Mouse (Mus musculus) limb, embryonic 14.5 days (tissue): ENCODE data around the gene Olfr491. TPM values are rescaled to one million over a fixed set of nuclear protein-coding genes. Genes with fewer than 3 reads are reported as not detected.

ENCODE experiments used
- ATAC-seq: fragments of 200-750 bp; cut with Nextera tagmentation; 2 replicates; pipeline ENCODE4 v1.8.0; 2017; ENCODE audit warnings: low read depth, moderate number of reproducible peaks, moderate TSS enrichment; ENCODE audit not compliant: low FRiP score
- DNase-seq: peaks from one replicate; pipeline ENCODE4 v3.0.0-alpha.2; 2015; ENCODE audit warnings: low spot score
- H3K27ac ChIP-seq: fragments of 300-500 bp; sonication (generic); replicated peaks from 2 replicates; pipeline ENCODE4 v1.5.1; 2014; ENCODE audit warnings: low read depth, mild to moderate bottlenecking, low read length, moderate library complexity, mixed read lengths
- H3K27me3 ChIP-seq: fragments of 300-500 bp; sonication (generic); 2 replicates; pipeline ENCODE4 v1.6.1; 2014; ENCODE audit warnings: low read length, mixed read lengths; ENCODE audit not compliant: control insufficient read depth, insufficient read depth
- H3K36me3 ChIP-seq: fragments of 300-500 bp; sonication (generic); 2 replicates; pipeline ENCODE4 v1.6.1; 2014; ENCODE audit warnings: mild to moderate bottlenecking, low read length, moderate library complexity, mixed read lengths; ENCODE audit not compliant: control insufficient read depth, insufficient read depth
- H3K4me1 ChIP-seq: fragments of 300-500 bp; sonication (generic); 2 replicates; pipeline ENCODE4 v1.6.1; 2014; ENCODE audit warnings: antibody characterized with exemption, low read length, mixed read lengths; ENCODE audit not compliant: control insufficient read depth, insufficient read depth
- H3K4me2 ChIP-seq: fragments of 300-500 bp; sonication (generic); replicated peaks from 2 replicates; pipeline ENCODE4 v1.6.1; 2014; ENCODE audit warnings: low read depth, mild to moderate bottlenecking, low read length, moderate library complexity; ENCODE audit not compliant: severe bottlenecking
- H3K4me3 ChIP-seq: fragments of 300-500 bp; sonication (generic); replicated peaks from 2 replicates; pipeline ENCODE4 v1.5.1; 2014; ENCODE audit warnings: low read length
- H3K9ac ChIP-seq: fragments of 300-500 bp; sonication (generic); 2 replicates; pipeline ENCODE4 v1.6.1; 2014; ENCODE audit warnings: mild to moderate bottlenecking, low read depth, low read length, moderate library complexity; ENCODE audit not compliant: severe bottlenecking
- H3K9me3 ChIP-seq: fragments of 300-500 bp; sonication (generic); 2 replicates; pipeline ENCODE4 v1.6.1; 2016; ENCODE audit warnings: low read length; ENCODE audit not compliant: control insufficient read depth
- POLR2A ChIP-seq: fragments of 200-500 bp; IDR thresholded peaks from 2 replicates; pipeline ENCODE4 v1.8.0; 2012; ENCODE audit warnings: inconsistent platforms, mild to moderate bottlenecking, moderate library complexity, borderline replicate concordance; ENCODE audit not compliant: insufficient read depth, insufficient read length; ENCODE audit errors: extremely low read depth
- WGBS: fragments of 180-500 bp; shearing (Covaris S2); extraction: QIAGEN DNeasy Blood & Tissue Kit; methylation state at CpG from one replicate; pipeline ENCODE4 v1.1.7; 2014; 5-methylcytosine and 5-hydroxymethylcytosine counted together
- polyA plus RNA-seq, 2 experiments: library from polyadenylated mRNA; depleted of rRNA in 1 of 2; stranded (reverse) in 1 of 2; unstranded in 1 of 2; fragments of >200 nt; fragmentation: Nextera tagmentation in 1 of 2; extraction: Ambion mirVana in 1 of 2; gene quantifications; 2 replicates each; pipeline versions ENCODE4 v1.2.1 to v1.2.3; 2012 to 2014

Gene Olfr491
- polyA plus RNA-seq (2012; rRNA removed) (not detected in 2 replicates), polyA plus RNA-seq (2014; fragmentation: Nextera tagmentation; extraction: Ambion mirVana) (not detected in 2 replicates)

GRCm38 (mm10) chr7:108313151-108313550 is at the start of gene Olfr491:
Gene Olfr491, plus strand, starts transcription at chr7:108313451.
- TF ChIP-seq POLR2A: no peak
- no peaks in the 10 kb centered on the region for H3K9me3 ChIP-seq
- H3K4me1 ChIP-seq: no peaks in the 10 kb centered on the region
- ATAC-seq: no peak
- DNase-seq: no peak
- no peak within 1 kb of the TSS for H3K4me3 ChIP-seq
- no peak within 1 kb of the TSS for H3K4me2 ChIP-seq
- no peak within 1 kb of the TSS for H3K9ac ChIP-seq
- no peaks in the 10 kb centered on the region for H3K27me3 ChIP-seq
- no peaks in the 10 kb centered on the region for H3K36me3 ChIP-seq
- WGBS: 75% methylated on average over 1 of the region's 1 CpGs
- no peak within 1 kb of the TSS for H3K27ac ChIP-seq

GRCm38 (mm10) chr7:108288834-108289233 is 24.4 kb upstream of the Olfr491 start, which contains the start of gene Olfr490:
Gene Olfr490, minus strand, starts transcription at chr7:108288934.
- no peaks in the 10 kb centered on the region for H3K9me3 ChIP-seq
- DNase-seq (no peak), ATAC-seq (no peak)
- no peaks in the 10 kb centered on the region for H3K27me3 ChIP-seq
- no peak within 1 kb of the TSS for H3K9ac ChIP-seq
- H3K4me1 ChIP-seq: no peaks in the 10 kb centered on the region
- no peak within 1 kb of the TSS for H3K27ac ChIP-seq
- no peaks in the 10 kb centered on the region for H3K36me3 ChIP-seq
- H3K4me2 ChIP-seq: no peak within 1 kb of the TSS
- no peak for TF ChIP-seq POLR2A
- no peak within 1 kb of the TSS for H3K4me3 ChIP-seq

DNA sequence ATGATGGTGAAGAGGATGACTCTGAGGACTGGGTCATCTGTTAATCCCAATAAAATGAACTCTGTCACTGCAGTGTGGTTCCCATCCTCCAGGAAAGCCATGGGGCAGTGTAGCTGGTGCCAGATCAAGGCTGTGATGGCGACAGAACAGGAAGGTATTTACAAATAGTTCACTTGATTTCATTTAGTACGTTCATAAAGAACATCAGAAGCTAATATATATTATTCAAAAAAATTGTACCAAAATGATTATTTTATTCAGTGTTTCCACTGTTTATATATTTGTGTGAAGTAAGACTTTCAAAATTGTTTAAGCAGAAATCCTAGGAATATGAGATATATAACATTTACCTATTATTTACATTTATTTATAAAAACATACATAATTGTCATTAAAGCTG is 10.3 kb downstream of the Olfr491 start, which contains the start of gene Olfr492:
Olfr492 (minus strand) TSS at position 101 of the 400 bp plus-strand sequence.
- no peaks in the 10 kb centered on the region for H3K36me3 ChIP-seq
- DNase-seq (no peak), ATAC-seq (no peak)
- H3K27me3 ChIP-seq: no peaks in the 10 kb centered on the region
- H3K9ac ChIP-seq: no peak within 1 kb of the TSS
- H3K27ac ChIP-seq: no peak within 1 kb of the TSS
- 78% methylated on average over 2 of the region's 2 CpGs for WGBS
- no peaks in the 10 kb centered on the region for H3K4me1 ChIP-seq
- H3K4me2 ChIP-seq: no peak within 1 kb of the TSS
- no peak for TF ChIP-seq POLR2A
- no peaks in the 10 kb centered on the region for H3K9me3 ChIP-seq
- H3K4me3 ChIP-seq: no peak within 1 kb of the TSS

DNA sequence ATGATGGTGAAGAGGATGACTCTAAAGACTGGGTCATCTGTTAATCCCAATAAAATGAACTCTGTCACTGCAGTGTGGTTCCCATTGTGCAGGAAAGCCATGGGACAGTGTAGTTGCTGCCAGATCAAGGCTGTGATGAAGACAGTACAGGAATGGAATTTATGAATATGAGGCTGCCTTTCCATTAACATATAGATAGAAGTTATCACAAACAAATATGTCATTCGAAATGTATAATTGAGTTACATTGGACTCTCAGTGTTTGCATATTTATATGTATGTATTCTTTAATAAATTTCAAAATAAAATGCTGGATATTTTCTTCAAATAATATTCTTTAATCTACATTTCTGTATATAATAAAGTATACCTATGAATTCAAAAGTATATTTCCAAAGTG is 33.6 kb downstream of the Olfr491 start, which contains the start of gene Olfr493:
Olfr493 (minus strand) TSS at position 101 of the 400 bp plus-strand sequence.
- Histone ChIP-seq H3K27ac (no peak within 1 kb of the TSS), H3K9me3 (no peaks in the 10 kb centered on the region), H3K9ac (no peak within 1 kb of the TSS), H3K27me3 (no peaks in the 10 kb centered on the region), H3K4me2 (no peak within 1 kb of the TSS), H3K4me3 (no peak within 1 kb of the TSS), H3K36me3 (no peaks in the 10 kb centered on the region), H3K4me1 (no peaks in the 10 kb centered on the region)
- ATAC-seq: no peak
- no peak for DNase-seq
- 81% methylated on average over 1 of the region's 1 CpGs for WGBS
- no peak for TF ChIP-seq POLR2A

- H3K4me2 ChIP-seq: no peak within 1 kb of the TSS
- no peaks in the 10 kb centered on the region for H3K4me1 ChIP-seq
- no peak within 1 kb of the TSS for H3K4me3 ChIP-seq
- DNase-seq (no peak), ATAC-seq (no peak)
- no peaks in the 10 kb centered on the region for H3K36me3 ChIP-seq
- no peaks in the 10 kb centered on the region for H3K27me3 ChIP-seq
- WGBS: 87% methylated on average over 3 of the region's 3 CpGs
- H3K27ac ChIP-seq: no peak within 1 kb of the TSS
- no peak for TF ChIP-seq POLR2A
- no peak within 1 kb of the TSS for H3K9ac ChIP-seq
- H3K9me3 ChIP-seq: no peaks in the 10 kb centered on the region
Measured at GRCm38 (mm10) chr7:108365035-108365434, 51.8 kb downstream of the Olfr491 start, which contains the start of gene Olfr494. Gene Olfr494, plus strand, starts transcription at chr7:108365335.

Other genes starting within 250 kb of the Olfr491 start
- not detected in 2 replicates for gene Olfr480, start 246.1 kb upstream of the Olfr491 start, polyA plus RNA-seq (2012; rRNA removed)
- gene Olfr480, start 246.1 kb upstream of the Olfr491 start, polyA plus RNA-seq (2014; fragmentation: Nextera tagmentation; extraction: Ambion mirVana): not detected in 2 replicates
- gene Olfr481, start 233.6 kb upstream of the Olfr491 start, polyA plus RNA-seq (2012; rRNA removed): not detected in 2 replicates
- not detected in 2 replicates for gene Olfr481, start 233.6 kb upstream of the Olfr491 start, polyA plus RNA-seq (2014; fragmentation: Nextera tagmentation; extraction: Ambion mirVana)
- gene Olfr482, start 215.9 kb upstream of the Olfr491 start, polyA plus RNA-seq (2012; rRNA removed): not detected in 2 replicates
- not detected in 2 replicates for gene Olfr482, start 215.9 kb upstream of the Olfr491 start, polyA plus RNA-seq (2014; fragmentation: Nextera tagmentation; extraction: Ambion mirVana)
- not detected in 2 replicates for gene Olfr483, start 212.6 kb upstream of the Olfr491 start, polyA plus RNA-seq (2012; rRNA removed)
- not detected in 2 replicates for gene Olfr483, start 212.6 kb upstream of the Olfr491 start, polyA plus RNA-seq (2014; fragmentation: Nextera tagmentation; extraction: Ambion mirVana)
- gene Olfr484, start 186.0 kb upstream of the Olfr491 start, polyA plus RNA-seq (2012; rRNA removed): not detected in 2 replicates
- not detected in 2 replicates for gene Olfr484, start 186.0 kb upstream of the Olfr491 start, polyA plus RNA-seq (2014; fragmentation: Nextera tagmentation; extraction: Ambion mirVana)
- not detected in 2 replicates for gene Olfr485, start 153.6 kb upstream of the Olfr491 start, polyA plus RNA-seq (2012; rRNA removed)
- not detected in 2 replicates for gene Olfr485, start 153.6 kb upstream of the Olfr491 start, polyA plus RNA-seq (2014; fragmentation: Nextera tagmentation; extraction: Ambion mirVana)
- gene Olfr486, start 140.7 kb upstream of the Olfr491 start, polyA plus RNA-seq (2012; rRNA removed): not detected in 2 replicates
- not detected in 2 replicates for gene Olfr486, start 140.7 kb upstream of the Olfr491 start, polyA plus RNA-seq (2014; fragmentation: Nextera tagmentation; extraction: Ambion mirVana)
- not detected in 2 replicates for gene Olfr487, start 98.8 kb upstream of the Olfr491 start, polyA plus RNA-seq (2012; rRNA removed)
- gene Olfr487, start 98.8 kb upstream of the Olfr491 start, polyA plus RNA-seq (2014; fragmentation: Nextera tagmentation; extraction: Ambion mirVana): not detected in 2 replicates
- gene Olfr488, start 55.1 kb upstream of the Olfr491 start, polyA plus RNA-seq (2012; rRNA removed): 0.03 TPM in 1 of 2 replicates, not detected in the other
- gene Olfr488, start 55.1 kb upstream of the Olfr491 start, polyA plus RNA-seq (2014; fragmentation: Nextera tagmentation; extraction: Ambion mirVana): not detected in 2 replicates
- not detected in 2 replicates for gene Olfr490, start 24.5 kb upstream of the Olfr491 start, polyA plus RNA-seq (2012; rRNA removed)
- gene Olfr490, start 24.5 kb upstream of the Olfr491 start, polyA plus RNA-seq (2014; fragmentation: Nextera tagmentation; extraction: Ambion mirVana): not detected in 2 replicates
- 0.37 and 0.48 TPM in 2 replicates for gene Olfr492, start 10.2 kb downstream of the Olfr491 start, polyA plus RNA-seq (2012; rRNA removed)
- 0.47 and 0.65 TPM in 2 replicates for gene Olfr492, start 10.2 kb downstream of the Olfr491 start, polyA plus RNA-seq (2014; fragmentation: Nextera tagmentation; extraction: Ambion mirVana)
- not detected in 2 replicates for gene Olfr493, start 33.5 kb downstream of the Olfr491 start, polyA plus RNA-seq (2012; rRNA removed)
- gene Olfr493, start 33.5 kb downstream of the Olfr491 start, polyA plus RNA-seq (2014; fragmentation: Nextera tagmentation; extraction: Ambion mirVana): not detected in 2 replicates
- not detected in 2 replicates for gene Olfr494, start 51.9 kb downstream of the Olfr491 start, polyA plus RNA-seq (2012; rRNA removed)
- gene Olfr494, start 51.9 kb downstream of the Olfr491 start, polyA plus RNA-seq (2014; fragmentation: Nextera tagmentation; extraction: Ambion mirVana): not detected in 2 replicates
- gene Olfr495, start 79.7 kb downstream of the Olfr491 start, polyA plus RNA-seq (2012; rRNA removed): not detected in 2 replicates
- gene Olfr495, start 79.7 kb downstream of the Olfr491 start, polyA plus RNA-seq (2014; fragmentation: Nextera tagmentation; extraction: Ambion mirVana): not detected in 2 replicates
- gene Olfr497, start 107.0 kb downstream of the Olfr491 start, polyA plus RNA-seq (2012; rRNA removed): not detected in 2 replicates
- not detected in 2 replicates for gene Olfr497, start 107.0 kb downstream of the Olfr491 start, polyA plus RNA-seq (2014; fragmentation: Nextera tagmentation; extraction: Ambion mirVana)
- gene Olfr498, start 151.9 kb downstream of the Olfr491 start, polyA plus RNA-seq (2012; rRNA removed): not detected in 2 replicates
- gene Olfr498, start 151.9 kb downstream of the Olfr491 start, polyA plus RNA-seq (2014; fragmentation: Nextera tagmentation; extraction: Ambion mirVana): not detected in 2 replicates
- not detected in 2 replicates for gene Olfr502, start 211.6 kb downstream of the Olfr491 start, polyA plus RNA-seq (2012; rRNA removed)
- not detected in 2 replicates for gene Olfr502, start 211.6 kb downstream of the Olfr491 start, polyA plus RNA-seq (2014; fragmentation: Nextera tagmentation; extraction: Ambion mirVana)
- not detected in 2 replicates for gene Olfr503, start 231.1 kb downstream of the Olfr491 start, polyA plus RNA-seq (2012; rRNA removed)
- gene Olfr503, start 231.1 kb downstream of the Olfr491 start, polyA plus RNA-seq (2014; fragmentation: Nextera tagmentation; extraction: Ambion mirVana): not detected in 2 replicates